Mouse (Mus musculus): Measurements from ENCODE around the gene Nck2.

Gene Nck2

GRCm38 (mm10) chr1:43465957-43466624, 21.7 kb downstream of the Nck2 start:
- DNase-seq (ENCODE audit: extremely low spot score, low read depth, low spot score) = no peak

- no peak for DNase-seq (ENCODE audit: extremely low spot score, low read depth, low spot score)
These were observed 23.3 kb downstream of the Nck2 start for GRCm38 (mm10) chr1:43467656-43468055.

DNA sequence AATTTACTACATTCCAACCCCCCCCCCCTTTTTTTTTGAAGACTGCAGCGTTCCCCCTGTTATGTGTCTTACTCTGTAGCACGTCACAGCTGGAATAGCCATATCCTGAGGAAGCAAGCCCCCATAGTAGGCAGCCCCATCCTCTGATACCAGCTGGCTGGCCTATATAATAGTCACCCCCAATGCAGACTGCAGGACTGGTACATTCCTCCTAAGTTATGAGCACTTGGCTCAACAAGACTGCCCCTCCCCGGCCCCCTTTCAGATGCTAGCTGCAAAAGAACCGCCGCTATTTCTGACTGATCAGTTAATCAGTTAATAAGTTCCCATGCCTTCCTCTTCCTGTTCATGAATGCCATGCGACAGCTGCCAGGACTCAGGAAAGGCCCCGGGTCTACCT, 23.8 kb downstream of the Nck2 start:
- DNase-seq (ENCODE audit: extremely low spot score, low read depth, low spot score) = no peak

DNA sequence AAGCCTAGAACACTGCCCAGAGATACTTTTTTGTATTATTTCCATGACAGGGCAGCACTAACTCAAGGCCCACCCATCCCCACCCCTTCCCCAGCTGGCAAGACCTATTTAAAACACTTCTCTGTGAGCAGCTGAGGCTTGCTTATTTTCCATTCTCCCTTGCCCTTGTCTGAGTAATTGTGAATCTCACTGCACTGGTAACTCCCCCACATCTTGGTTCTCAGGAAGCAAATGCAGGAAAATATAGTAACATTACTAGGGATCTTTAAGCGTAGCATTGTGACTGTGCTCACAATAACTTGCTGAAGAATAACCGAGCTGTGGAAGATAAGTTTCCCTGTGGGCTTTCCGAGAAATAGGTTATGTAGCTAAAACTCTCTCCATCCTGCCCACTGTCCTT, 24.6 kb downstream of the Nck2 start:
- no peak for DNase-seq (ENCODE audit: extremely low spot score, low read depth, low spot score)

- no peak for DNase-seq (ENCODE audit: extremely low spot score, low read depth, low spot score)
These were observed 26.2 kb downstream of the Nck2 start for GRCm38 (mm10) chr1:43470421-43471179.

DNA sequence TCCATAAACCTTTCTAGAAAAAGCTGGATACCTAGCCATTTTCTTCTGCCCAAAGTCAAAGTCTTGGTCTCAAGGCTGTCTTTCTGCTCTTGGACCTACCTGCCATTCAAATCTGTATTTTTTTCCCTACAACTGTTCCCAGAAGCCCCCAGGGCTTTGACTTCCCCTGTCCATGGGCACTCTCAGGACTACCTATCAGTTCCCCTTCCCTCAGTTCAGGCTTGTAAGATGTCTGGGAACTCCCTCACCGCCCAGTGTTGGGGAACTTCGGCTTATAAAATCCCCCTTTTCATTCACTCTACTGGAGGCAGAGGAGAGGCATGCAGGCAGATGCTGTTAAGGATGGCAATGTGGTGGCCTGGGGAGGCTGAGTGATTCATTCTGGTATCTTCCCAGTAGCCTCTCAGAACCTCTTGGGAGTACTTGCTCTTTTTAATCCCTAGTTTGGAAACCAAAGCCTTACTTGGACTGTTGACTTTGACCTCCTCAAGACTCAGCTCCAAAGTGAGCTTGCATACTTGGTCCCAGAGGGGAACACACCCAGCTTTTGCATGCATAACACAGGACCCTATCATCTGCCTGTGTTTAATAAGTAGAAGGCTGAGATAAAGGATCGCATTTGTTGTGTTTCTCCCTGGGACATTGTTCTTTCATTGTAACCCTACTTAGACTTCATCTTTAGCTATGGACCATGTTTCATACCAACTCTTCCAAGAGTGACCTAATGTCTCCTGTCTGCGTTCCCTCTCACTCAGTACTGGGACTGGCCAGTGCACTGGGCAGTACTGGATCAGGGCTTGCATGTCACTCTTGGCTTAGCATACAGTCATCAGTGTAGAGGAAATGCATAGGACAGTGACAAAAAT, 27.0 kb downstream of the Nck2 start:
- no peak for DNase-seq (ENCODE audit: extremely low spot score, low read depth, low spot score)

- no peak for DNase-seq (ENCODE audit: extremely low spot score, low read depth, low spot score)
These were observed 27.8 kb downstream of the Nck2 start for GRCm38 (mm10) chr1:43472046-43472649.

GRCm38 (mm10) chr1:43473734-43474534, 29.6 kb downstream of the Nck2 start:
- no peak for DNase-seq (ENCODE audit: extremely low spot score, low read depth, low spot score)

DNA sequence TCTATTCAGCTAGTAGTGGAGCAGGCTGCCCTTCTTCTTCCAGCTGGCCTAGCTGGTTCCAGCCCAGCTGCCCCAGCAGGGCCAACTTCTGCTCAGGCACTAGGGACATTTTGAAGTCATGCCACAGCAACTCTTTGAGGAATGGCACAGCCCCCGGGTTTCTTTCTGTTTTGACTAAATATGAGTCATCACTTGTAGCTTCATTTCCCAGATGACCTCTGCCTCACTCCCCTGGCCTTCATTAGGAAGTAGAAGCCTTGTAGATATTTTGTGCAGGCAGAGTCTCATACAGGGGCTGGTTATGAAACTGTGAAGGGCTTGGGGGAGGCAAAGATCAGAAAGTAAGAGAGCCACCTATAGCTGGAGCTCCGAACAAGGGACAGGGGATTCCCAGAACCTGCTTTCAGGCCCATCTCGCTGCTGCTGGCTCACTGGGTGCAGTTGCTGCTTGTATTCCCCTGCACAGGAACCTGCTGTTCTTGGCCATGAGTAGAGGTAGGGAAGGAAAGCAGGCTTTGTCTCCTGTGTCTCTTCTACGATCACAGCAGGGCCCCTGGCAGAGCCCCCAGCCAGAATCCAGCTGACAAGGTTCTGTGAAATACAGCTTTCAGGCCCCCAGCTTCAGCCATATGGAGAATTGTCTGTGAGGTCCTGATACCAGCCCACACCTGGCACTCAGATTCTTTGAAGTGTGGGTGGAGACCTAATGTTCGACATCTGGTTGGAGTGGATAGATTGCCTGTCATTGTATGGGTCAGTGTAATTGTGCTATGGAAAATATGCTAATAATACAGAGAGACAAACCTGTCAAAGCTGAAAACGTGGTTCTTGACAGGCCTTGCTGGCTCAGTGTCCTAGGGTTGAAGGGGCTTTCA, 30.4 kb downstream of the Nck2 start:
- no peak for DNase-seq (ENCODE audit: extremely low spot score, low read depth, low spot score)

- DNase-seq (ENCODE audit: extremely low spot score, low read depth, low spot score) = no peak
These were observed 33.6 kb downstream of the Nck2 start for GRCm38 (mm10) chr1:43477954-43478353.

DNA sequence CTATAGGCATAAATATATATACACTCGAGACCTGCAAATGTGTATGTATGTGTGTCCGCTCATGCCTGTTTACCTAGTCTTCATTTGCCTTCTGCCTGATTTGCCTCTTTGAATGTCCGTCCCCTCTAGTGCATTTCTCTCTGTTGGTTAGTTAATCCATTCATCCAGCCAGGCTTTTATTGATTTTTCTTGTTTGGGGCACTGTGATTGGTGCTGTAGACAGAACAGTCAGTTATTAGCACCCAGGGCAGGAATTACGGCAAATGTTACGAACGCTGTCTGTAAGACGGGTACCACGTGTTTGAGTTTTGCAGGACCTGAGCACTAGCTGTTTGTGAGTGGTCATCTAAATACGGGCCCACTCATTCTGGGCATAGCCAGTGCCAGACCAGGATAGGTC, 40.8 kb downstream of the Nck2 start:
- DNase-seq (ENCODE audit: extremely low spot score, low read depth, low spot score) = no peak

- no peak for DNase-seq (ENCODE audit: extremely low spot score, low read depth, low spot score)
These were observed 42.1 kb downstream of the Nck2 start for GRCm38 (mm10) chr1:43486500-43486899.

DNA sequence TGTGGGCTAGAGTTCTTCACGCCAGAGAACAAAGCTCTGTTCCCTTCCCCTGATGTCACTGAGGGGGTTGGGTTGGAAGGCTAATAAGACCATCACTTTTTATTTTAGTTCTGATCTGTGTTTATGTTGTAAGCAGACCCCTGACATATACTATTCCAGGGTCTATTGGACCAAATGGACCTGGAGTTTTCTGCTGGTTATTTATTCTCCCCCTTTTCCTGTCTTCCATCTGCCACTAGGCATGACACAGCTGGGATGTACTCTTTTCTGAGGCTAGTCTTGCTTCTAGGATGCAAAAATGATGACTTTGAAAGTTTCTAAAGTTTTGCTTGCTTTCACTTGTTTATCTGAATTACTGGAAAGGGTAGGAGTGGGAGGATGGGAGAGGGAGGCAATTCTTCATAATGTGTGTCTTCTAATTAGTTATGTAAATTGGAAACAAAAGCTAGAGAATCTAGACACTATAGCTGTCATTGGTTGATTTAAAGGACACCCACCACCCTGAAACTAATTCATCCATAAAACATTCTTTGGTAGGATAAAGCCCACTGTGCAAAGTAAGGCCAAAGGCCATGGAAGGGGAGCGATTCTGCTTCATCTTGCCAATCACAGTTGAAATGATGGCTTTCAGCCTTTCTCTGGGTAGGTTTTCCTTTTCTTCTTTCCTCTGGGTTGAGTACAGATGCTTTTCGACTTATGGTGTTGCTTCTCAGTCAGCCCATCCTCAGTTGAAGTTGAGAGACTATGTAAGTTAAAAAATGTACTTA, 42.8 kb downstream of the Nck2 start:
- DNase-seq (ENCODE audit: extremely low spot score, low read depth, low spot score) = no peak

DNA sequence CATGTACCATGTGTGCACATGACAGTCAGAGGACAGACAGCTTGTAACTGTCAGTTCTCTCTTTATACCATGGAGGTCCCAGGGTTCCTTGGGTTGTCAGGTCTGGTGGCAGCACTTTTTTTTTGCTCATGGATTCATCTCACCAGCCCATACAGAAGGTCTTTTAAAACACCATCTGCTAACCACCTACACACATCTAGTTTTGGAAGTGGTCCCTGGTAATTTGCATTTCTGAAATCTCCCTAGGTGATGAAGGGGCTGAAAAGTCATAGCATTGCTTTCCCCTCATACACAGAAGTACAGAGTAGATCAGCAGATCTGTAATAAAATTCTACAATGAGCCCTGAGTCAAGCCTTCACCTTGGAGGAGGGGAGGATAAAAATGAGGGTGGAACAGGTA, 44.9 kb downstream of the Nck2 start:
- no peak for DNase-seq (ENCODE audit: extremely low spot score, low read depth, low spot score)

- DNase-seq (ENCODE audit: extremely low spot score, low read depth, low spot score) = no peak
These were observed 47.3 kb downstream of the Nck2 start for GRCm38 (mm10) chr1:43491506-43492269.

DNA sequence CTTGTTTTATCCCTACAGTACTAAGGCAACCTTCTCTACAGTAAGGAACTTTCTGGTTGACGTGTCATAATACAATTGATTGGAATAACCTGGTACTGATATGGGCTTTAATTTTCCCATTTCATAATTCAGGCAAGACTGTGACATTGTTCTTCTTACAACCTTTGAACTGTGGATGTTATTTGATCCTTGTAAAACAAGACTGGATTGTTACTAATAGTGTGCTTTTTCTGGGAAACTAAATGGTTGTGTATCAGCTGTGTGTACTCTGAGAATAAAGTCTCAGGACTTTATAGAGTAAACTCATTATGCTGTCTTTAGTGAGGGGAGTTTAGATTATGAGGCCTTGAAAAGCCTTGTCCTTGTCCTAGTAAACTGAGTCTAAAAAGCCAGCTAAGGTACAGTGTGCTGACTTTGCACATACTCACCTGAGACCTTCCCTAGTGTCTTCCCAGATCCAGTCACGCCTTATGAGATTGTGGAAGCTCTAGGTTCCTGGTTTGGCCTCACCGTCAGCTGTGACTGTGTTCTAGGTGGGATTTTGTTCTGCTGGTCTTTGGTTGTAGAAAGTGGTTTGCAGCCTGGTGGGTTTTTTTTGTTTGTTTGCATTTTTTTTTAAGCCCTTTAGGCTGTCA, 48.5 kb downstream of the Nck2 start:
- no peak for DNase-seq (ENCODE audit: extremely low spot score, low read depth, low spot score)

- no peak for DNase-seq (ENCODE audit: extremely low spot score, low read depth, low spot score)
These were observed 51.7 kb downstream of the Nck2 start for GRCm38 (mm10) chr1:43496051-43496450.

- no peak for DNase-seq (ENCODE audit: extremely low spot score, low read depth, low spot score)
These were observed 52.6 kb downstream of the Nck2 start for GRCm38 (mm10) chr1:43496993-43497392.
